Mouse (Mus musculus) kidney, postnatal 0 days (tissue): ENCODE results near the gene Ptpn18. TPM values are rescaled to one million over a fixed set of nuclear protein-coding genes. Genes with fewer than 3 reads are reported as not detected.

Source experiments
- ATAC-seq: fragments of 200-750 bp; cut with Nextera tagmentation; replicated peaks from 2 replicates; pipeline ENCODE4 v1.8.0; 2017; ENCODE audit warnings: low read depth, moderate number of reproducible peaks, moderate TSS enrichment, moderate library complexity; ENCODE audit not compliant: low FRiP score
- DNase-seq: peaks from one replicate; pipeline ENCODE4 v3.0.0-alpha.2; 2016; ENCODE audit warnings: low spot score
- H3K27ac ChIP-seq: fragments of 300-500 bp; sonication (generic); 2 replicates; pipeline ENCODE4 v1.5.1; 2014; ENCODE audit warnings: mild to moderate bottlenecking
- H3K27me3 ChIP-seq: fragments of 300-500 bp; sonication (generic); 2 replicates; pipeline ENCODE4 v1.6.1; 2014; ENCODE audit warnings: low read length, mixed read lengths; ENCODE audit not compliant: insufficient read depth
- H3K36me3 ChIP-seq: fragments of 300-500 bp; sonication (generic); 2 replicates; pipeline ENCODE4 v1.6.1; 2014; ENCODE audit warnings: low read length, mixed read lengths; ENCODE audit not compliant: insufficient read depth
- H3K4me1 ChIP-seq: fragments of 300-500 bp; sonication (generic); replicated peaks from 2 replicates; pipeline ENCODE4 v1.6.1; 2014; ENCODE audit warnings: antibody characterized with exemption, low read length, mixed read lengths; ENCODE audit not compliant: insufficient read depth
- H3K4me2 ChIP-seq: fragments of 300-500 bp; sonication (generic); 2 replicates; pipeline ENCODE4 v1.6.1; 2014; ENCODE audit warnings: mild to moderate bottlenecking, low read length, moderate library complexity, mixed read lengths
- H3K4me3 ChIP-seq: fragments of 300-500 bp; sonication (generic); replicated peaks from 2 replicates; pipeline ENCODE4 v1.5.1; 2014; ENCODE audit warnings: low read depth, low read length
- H3K9ac ChIP-seq: fragments of 300-500 bp; sonication (generic); 2 replicates; pipeline ENCODE4 v1.6.1; 2014; ENCODE audit warnings: low read depth, low read length
- H3K9me3 ChIP-seq: fragments of 300-500 bp; sonication (generic); replicated peaks from 2 replicates; pipeline ENCODE4 v1.6.1; 2016; ENCODE audit warnings: low read length, inconsistent platforms, mixed read lengths
- CTCF ChIP-seq: IDR thresholded peaks from 2 replicates; pipeline ENCODE4 v1.5.1; 2016; ENCODE audit warnings: antibody characterized with exemption, low read depth, mild to moderate bottlenecking, moderate library complexity
- WGBS: fragments of 180-500 bp; shearing (Covaris S2); extraction: QIAGEN DNeasy Blood & Tissue Kit; methylation state at CpG from one replicate; pipeline ENCODE4 v1.1.7; 2014; 5-methylcytosine and 5-hydroxymethylcytosine counted together
- polyA plus RNA-seq: library from polyadenylated mRNA; unstranded; fragments of >200 nt; fragmentation: Nextera tagmentation; extraction: Ambion mirVana; gene quantifications from 2 replicates; pipeline ENCODE4 v1.2.1, GENCODE M21; 2015

The Ptpn18 gene
- polyA plus RNA-seq, 1 experiment from 2014 or later: 33.9 TPM

DNA sequence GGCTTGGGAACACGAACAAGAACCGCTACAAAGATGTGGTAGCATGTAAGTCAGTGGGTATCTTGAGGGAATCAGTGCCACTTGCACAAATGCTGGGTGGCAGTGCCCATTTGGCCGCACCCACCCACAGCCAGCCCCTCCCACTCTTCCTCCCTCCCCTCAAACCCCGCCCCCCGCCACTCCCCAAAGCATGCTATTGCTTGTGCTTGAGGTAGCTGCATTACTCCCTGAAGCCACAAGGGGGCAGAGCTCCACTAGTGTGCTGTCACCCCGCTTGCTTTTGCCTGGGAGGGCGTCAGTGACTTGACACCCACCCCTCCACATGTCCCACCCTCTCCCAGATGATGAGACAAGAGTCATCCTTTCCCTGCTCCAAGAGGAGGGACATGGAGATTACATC, 3.2 kb downstream of the Ptpn18 start:
- DNase-seq (peak; percentile 68), ATAC-seq (peak; percentile 27; the same call in 1 of the 2 replicates)
- no peaks in the 10 kb centered on the region for H3K36me3 ChIP-seq
- H3K27ac ChIP-seq: no peak overlapping the region
- H3K4me3 ChIP-seq: no peak overlapping the region
- H3K4me1 ChIP-seq: no peaks in the 10 kb centered on the region
- 22% methylated on average over 7 of the region's 7 CpGs for WGBS
- peak; percentile 73 for TF ChIP-seq CTCF
- no peak overlapping the region for H3K4me2 ChIP-seq
- no peaks in the 10 kb centered on the region for H3K9me3 ChIP-seq
- no peaks in the 10 kb centered on the region for H3K27me3 ChIP-seq
- H3K9ac ChIP-seq: no peak overlapping the region

DNA sequence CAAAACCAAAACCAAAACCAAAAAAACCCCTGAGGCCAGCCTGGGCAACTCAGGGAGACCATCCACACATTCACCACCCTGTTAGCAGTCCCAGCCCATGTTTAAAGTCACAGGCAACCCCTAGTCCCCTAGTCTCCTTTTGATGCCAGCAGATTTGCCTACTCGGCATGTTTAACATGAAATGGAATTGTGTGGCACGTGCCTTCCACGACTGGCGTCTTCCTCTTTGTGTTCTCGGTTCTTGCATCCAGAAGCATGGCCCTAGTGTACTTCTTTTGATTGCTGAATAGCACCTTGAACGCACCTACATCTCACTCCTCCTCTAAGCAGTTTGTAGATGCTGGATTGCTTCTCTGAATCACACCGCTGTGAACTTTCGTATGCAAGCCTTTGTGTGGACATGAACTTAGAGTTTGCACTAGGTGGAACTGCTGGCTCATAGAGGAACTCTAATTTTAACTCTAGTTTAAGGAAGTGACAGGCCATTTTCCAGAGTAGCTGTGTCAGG, 4.8 kb downstream of the Ptpn18 start:
- TF ChIP-seq CTCF: no peak

DNA sequence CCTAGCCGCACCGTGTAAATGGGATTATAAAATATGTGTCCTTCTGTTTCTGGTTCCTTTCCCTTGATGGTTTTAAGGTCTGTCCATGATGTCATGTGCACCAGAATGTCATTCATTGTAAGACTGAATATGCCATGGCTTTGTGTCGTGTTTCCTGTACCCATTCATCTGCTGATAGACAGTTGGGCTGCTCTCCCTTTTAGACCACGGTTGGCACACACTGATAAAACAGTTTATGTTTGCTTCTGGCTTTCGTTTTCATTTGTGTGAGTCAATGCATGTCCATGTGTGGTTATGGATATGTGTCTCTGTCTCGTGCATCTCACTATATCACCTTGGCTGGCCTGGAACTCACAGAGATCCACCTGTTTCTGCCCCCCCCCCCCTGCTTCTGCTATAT, 5.9 kb downstream of the Ptpn18 start:
- H3K4me2 ChIP-seq: no peak overlapping the region

More for the DNA sequence above, 4.8 kb downstream of the Ptpn18 start:
- Histone ChIP-seq H3K27me3 (no peaks in the 10 kb centered on the region), H3K9ac (no peak overlapping the region), H3K4me1 (no peaks in the 10 kb centered on the region), H3K4me3 (no peak overlapping the region), H3K9me3 (no peaks in the 10 kb centered on the region), H3K27ac (no peak overlapping the region), H3K36me3 (no peaks in the 10 kb centered on the region), H3K4me2 (no peak overlapping the region)
- WGBS: 90% methylated on average over 8 of the region's 8 CpGs
- ATAC-seq (no peak), DNase-seq (no peak)

GRCm38 (mm10) chr1:34468051-34468450, 8.5 kb downstream of the Ptpn18 start:
- no peak for TF ChIP-seq CTCF
- H3K4me1 ChIP-seq: no peaks in the 10 kb centered on the region
- ATAC-seq: no peak
- no peak for DNase-seq
- H3K27ac ChIP-seq: no peak overlapping the region
- no peak overlapping the region for H3K9ac ChIP-seq
- no peaks in the 10 kb centered on the region for H3K9me3 ChIP-seq
- WGBS: 58% methylated on average over 3 of the region's 3 CpGs
- H3K27me3 ChIP-seq: no peaks in the 10 kb centered on the region
- no peak overlapping the region for H3K4me2 ChIP-seq
- no peaks in the 10 kb centered on the region for H3K36me3 ChIP-seq
- H3K4me3 ChIP-seq: no peak overlapping the region

More for the DNA sequence above, 5.9 kb downstream of the Ptpn18 start:
- Histone ChIP-seq H3K27me3 (no peaks in the 10 kb centered on the region), H3K9me3 (no peaks in the 10 kb centered on the region), H3K9ac (no peak overlapping the region), H3K27ac (no peak overlapping the region), H3K36me3 (no peaks in the 10 kb centered on the region), H3K4me3 (no peak overlapping the region), H3K4me1 (no peaks in the 10 kb centered on the region)
- TF ChIP-seq CTCF: no peak
- DNase-seq: no peak
- no peak for ATAC-seq
- WGBS: 77% methylated on average over 6 of the region's 6 CpGs

GRCm38 (mm10) chr1:34468500-34468899, 8.9 kb downstream of the Ptpn18 start:
- no peaks in the 10 kb centered on the region for H3K36me3 ChIP-seq
- H3K4me1 ChIP-seq: no peaks in the 10 kb centered on the region
- H3K9me3 ChIP-seq: no peaks in the 10 kb centered on the region
- DNase-seq: no peak
- no peak overlapping the region for H3K27ac ChIP-seq
- 87% methylated on average over 4 of the region's 4 CpGs for WGBS
- H3K4me3 ChIP-seq: no peak overlapping the region
- no peak overlapping the region for H3K9ac ChIP-seq
- no peaks in the 10 kb centered on the region for H3K27me3 ChIP-seq
- ATAC-seq: no peak
- TF ChIP-seq CTCF: no peak
- no peak overlapping the region for H3K4me2 ChIP-seq

- no peak overlapping the region for H3K9ac ChIP-seq
Observed at GRCm38 (mm10) chr1:34469801-34470200, 10.2 kb downstream of the Ptpn18 start.

More at GRCm38 (mm10) chr1:34469801-34470200, 10.2 kb downstream of the Ptpn18 start:
- no peaks in the 10 kb centered on the region for H3K9me3 ChIP-seq
- DNase-seq: no peak
- H3K4me1 ChIP-seq: no peaks in the 10 kb centered on the region
- ATAC-seq: no peak
- no peak overlapping the region for H3K4me3 ChIP-seq
- H3K4me2 ChIP-seq: no peak overlapping the region
- TF ChIP-seq CTCF: no peak
- H3K27me3 ChIP-seq: no peaks in the 10 kb centered on the region
- WGBS: 82% methylated on average over 5 of the region's 5 CpGs
- H3K27ac ChIP-seq: no peak overlapping the region
- H3K36me3 ChIP-seq: no peaks in the 10 kb centered on the region
